ENCODE assay signal across 10 mouse cellular contexts in genomic region chr2:28270561-28270960, GRCm38 (mm10).
DNase-seq lines count a peak whose midpoint lies in the region; ATAC-seq and TF ChIP-seq lines count a peak whose summit lies in the region.
"Had no signal": no experiment of that assay in that cellular context is flagged by ENCODE, and none has a peak within 500 bp of the region (broad histone marks: within the 10 kb centered on the region; RNA-seq: fewer than 3 reads in every experiment).

No protein-coding gene starts in this region.

- H3K4me2 ChIP-seq in hindbrain, postnatal 0 days (ENCODE audit: low read depth, low read length): no peak overlapping the region
- no peak overlapping the region for H3K4me2 ChIP-seq in neural tube, embryonic 13.5 days

- H3K9ac ChIP-seq in hindbrain, postnatal 0 days (replicated peaks; ENCODE audit: low read length): no peak overlapping the region
- H3K9ac ChIP-seq in neural tube, embryonic 13.5 days: 0 out of 2 replicates have a peak overlapping the region, but pooled peaks have one; percentile 17

- ATAC-seq in hindbrain, postnatal 0 days: peak; percentile 56; the same call in 1 of the 2 replicates
- ATAC-seq in neural tube, embryonic 13.5 days (ENCODE audit: low read depth): no peak
- ATAC-seq: intestine, embryonic 16.5 days had no signal

- 2% methylated on average over 4 of the region's 4 CpGs for WGBS in hindbrain, postnatal 0 days
- WGBS in neural tube, embryonic 13.5 days: 13% methylated on average over 4 of the region's 4 CpGs

- intact Hi-C loops in left cerebral cortex, adult 2 months (cut with DNase I): loop anchor here (5.0 kb wide), 1 partner anchor 43 kb away; no protein-coding TSS in a partner anchor

- H3K9me3 ChIP-seq in hindbrain, postnatal 0 days (ENCODE audit: low read length): no peaks in the 10 kb centered on the region
- no peaks in the 10 kb centered on the region for H3K9me3 ChIP-seq in neural tube, embryonic 13.5 days

- DNase-seq in adrenal gland, postnatal 10 days: peak; percentile 53
- no peak for DNase-seq in adrenal gland, adult 2 months
- DNase-seq in left cerebral cortex, adult 2 months (ENCODE audit: extremely low spot score in 1 of 2, low spot score in 2 of 2): no peak
- DNase-seq in left cerebral cortex, adult 18-20 months (ENCODE audit: low spot score in 2 of 2): no peak
- peak; percentile 63 for DNase-seq in hindbrain, postnatal 0 days (ENCODE audit: low spot score)
- no peak for DNase-seq in spleen, adult 12 weeks (ENCODE audit: low spot score)
- no peak for DNase-seq in spleen, postnatal 14 days (ENCODE audit: low spot score in 2 of 2)

- H3K4me1 ChIP-seq in hindbrain, postnatal 0 days (ENCODE audit: insufficient read depth, low read length): peaks cover 9% of the 10 kb centered on the region
- peaks cover 17% of the 10 kb centered on the region for H3K4me1 ChIP-seq in neural tube, embryonic 13.5 days (replicated peaks)

- no peaks in the 10 kb centered on the region for H3K27me3 ChIP-seq in hindbrain, postnatal 0 days (ENCODE audit: insufficient read depth, low read length)
- H3K27me3 ChIP-seq in neural tube, embryonic 13.5 days: no peaks in the 10 kb centered on the region

- no peak overlapping the region for H3K4me3 ChIP-seq in left cerebral cortex, adult 2 months
- no peak overlapping the region for H3K4me3 ChIP-seq in hindbrain, postnatal 0 days (ENCODE audit: low read length)
- H3K4me3 ChIP-seq in neural tube, embryonic 13.5 days: no peak overlapping the region
- H3K4me3 ChIP-seq: myocyte had no signal

- TF ChIP-seq CTCF in left cerebral cortex, adult 2 months (IDR thresholded peaks at IDR 0.05): no peak
- TF ChIP-seq CTCF in hindbrain, postnatal 0 days (IDR thresholded peaks at IDR 0.05; ENCODE audit: low read depth): no peak

- peak overlapping the region; percentile 89 for H3K27ac ChIP-seq in left cerebral cortex, adult 2 months
- H3K27ac ChIP-seq in hindbrain, postnatal 0 days: peak overlapping the region; percentile 11; the same call in 1 of the 2 replicates
- H3K27ac ChIP-seq in neural tube, embryonic 13.5 days (replicated peaks): 0 out of 2 replicates have a peak overlapping the region, but pooled peaks have one; percentile 46

- H3K36me3 ChIP-seq in hindbrain, postnatal 0 days (ENCODE audit: insufficient read depth, low read length): no peaks in the 10 kb centered on the region
- H3K36me3 ChIP-seq in neural tube, embryonic 13.5 days: no peaks in the 10 kb centered on the region

Comparison
In these comparisons a context has a peak if more than half of its experiments do, and no peak if none do; other contexts are left out.
1. DNase-seq: peak in adrenal gland, postnatal 10 days (single experiment) and hindbrain, postnatal 0 days (single experiment); none in adrenal gland, adult 2 months (single experiment), left cerebral cortex, adult 2 months (0 of 2), left cerebral cortex, adult 18-20 months (0 of 2), spleen, adult 12 weeks (single experiment) and spleen, postnatal 14 days (0 of 2).
2. H3K27ac ChIP-seq: peak in every context shown above with its lines; median percentile 89 in left cerebral cortex, adult 2 months; 46 in neural tube, embryonic 13.5 days; 11 in hindbrain, postnatal 0 days.